Mouse (Mus musculus) thymus, postnatal 4 days (tissue): ENCODE measurements around the gene Plekha5.

Experiments
- DNase-seq: peaks from one replicate; pipeline ENCODE4 v3.0.0; 2021

Plekha5 gene

GRCm38 (mm10) chr6:140456393-140457163 is 32.7 kb downstream of the Plekha5 start:
- no peak for DNase-seq

GRCm38 (mm10) chr6:140460398-140460797 is 36.5 kb downstream of the Plekha5 start:
- no peak for DNase-seq

GRCm38 (mm10) chr6:140464818-140465217 is 41.0 kb downstream of the Plekha5 start:
- no peak for DNase-seq

- DNase-seq = peak; percentile 39
Measured at GRCm38 (mm10) chr6:140465946-140466646, 42.2 kb downstream of the Plekha5 start.

GRCm38 (mm10) chr6:140466841-140467240 is 43.0 kb downstream of the Plekha5 start:
- no peak for DNase-seq

GRCm38 (mm10) chr6:140467851-140468250 is 44.0 kb downstream of the Plekha5 start:
- DNase-seq = no peak

GRCm38 (mm10) chr6:140469791-140470190 is 45.9 kb downstream of the Plekha5 start:
- no peak for DNase-seq

GRCm38 (mm10) chr6:140471751-140472150 is 47.9 kb downstream of the Plekha5 start:
- DNase-seq = no peak

- DNase-seq = peak; percentile 81
Measured at GRCm38 (mm10) chr6:140472345-140472744, 48.5 kb downstream of the Plekha5 start.

GRCm38 (mm10) chr6:140475393-140476087 is 51.7 kb downstream of the Plekha5 start:
- peak; percentile 25 for DNase-seq

- no peak for DNase-seq
Measured at GRCm38 (mm10) chr6:140476981-140477380, 53.1 kb downstream of the Plekha5 start.

- DNase-seq = no peak
Measured at GRCm38 (mm10) chr6:140478031-140478430, 54.2 kb downstream of the Plekha5 start.

- no peak for DNase-seq
Measured at GRCm38 (mm10) chr6:140478943-140479342, 55.1 kb downstream of the Plekha5 start.

GRCm38 (mm10) chr6:140480425-140481081 is 56.7 kb downstream of the Plekha5 start:
- no peak for DNase-seq

- no peak for DNase-seq
Measured at GRCm38 (mm10) chr6:140481701-140482460, 58.0 kb downstream of the Plekha5 start.

GRCm38 (mm10) chr6:140484170-140484569 is 60.3 kb downstream of the Plekha5 start:
- DNase-seq = no peak

GRCm38 (mm10) chr6:140485636-140486035 is 61.8 kb downstream of the Plekha5 start:
- no peak for DNase-seq

- DNase-seq = no peak
Measured at GRCm38 (mm10) chr6:140486685-140487084, 62.8 kb downstream of the Plekha5 start.

GRCm38 (mm10) chr6:140487489-140487888 is 63.6 kb downstream of the Plekha5 start:
- DNase-seq = no peak

GRCm38 (mm10) chr6:140488673-140489072 is 64.8 kb downstream of the Plekha5 start:
- DNase-seq = no peak

GRCm38 (mm10) chr6:140489570-140489969 is 65.7 kb downstream of the Plekha5 start:
- no peak for DNase-seq

GRCm38 (mm10) chr6:140490220-140490619 is 66.4 kb downstream of the Plekha5 start:
- no peak for DNase-seq
